Mouse (Mus musculus) spleen, postnatal 36 days (tissue): ENCODE results near the gene Ptgr2.
"Not testable (repeated sequence)": the region's sequence is repeated elsewhere in the genome, so short reads cannot be mapped to it uniquely, and the experiment has no call there.

ENCODE experiments used
- DNase-seq, 2 experiments: peaks; one replicate each; pipeline ENCODE4 v3.0.0; 2022; ENCODE audit warnings: low spot score in 2 of 2, mixed read lengths in 1 of 2

The Ptgr2 gene

DNA sequence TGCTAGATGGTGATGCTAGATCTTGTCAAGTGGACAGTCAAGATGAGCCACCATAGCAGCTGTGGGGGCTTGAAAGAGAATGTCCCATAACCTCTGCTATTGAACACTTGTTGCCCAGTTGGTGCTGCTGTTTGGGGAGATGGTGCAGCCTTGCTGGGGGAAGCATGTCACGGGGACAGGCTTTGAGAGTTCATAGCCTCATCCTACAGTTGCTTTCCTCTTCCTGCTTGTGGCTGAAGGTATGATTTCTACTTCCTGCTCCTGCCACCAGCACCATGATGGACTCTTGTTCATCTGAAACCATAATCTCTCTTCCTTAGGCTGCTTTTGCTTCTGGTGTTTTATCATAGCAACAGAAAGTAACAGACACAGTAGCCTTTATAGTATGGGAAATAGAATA lies 19.5 kb downstream of the Ptgr2 start:
- DNase-seq: no peak

DNA sequence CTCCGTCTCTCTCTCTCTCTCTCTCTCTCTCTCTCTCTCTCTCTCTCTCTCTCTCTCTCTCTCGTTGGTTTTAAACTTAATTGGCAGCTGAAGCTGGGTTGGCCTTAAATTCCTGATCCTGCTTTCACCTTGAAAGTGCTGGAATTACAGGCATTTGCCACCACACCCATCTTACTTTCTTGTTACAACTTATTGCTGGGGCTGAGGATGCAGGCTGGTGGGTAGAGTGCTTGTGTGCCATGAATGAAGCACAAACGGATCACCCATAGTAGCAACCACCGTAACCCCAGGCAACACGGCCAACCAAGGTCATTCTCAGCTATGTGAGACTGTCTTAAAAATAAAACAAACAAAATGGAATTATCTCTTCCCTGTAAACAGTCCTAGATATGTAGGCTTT lies 26.3 kb downstream of the Ptgr2 start:
- no peak for DNase-seq

DNA sequence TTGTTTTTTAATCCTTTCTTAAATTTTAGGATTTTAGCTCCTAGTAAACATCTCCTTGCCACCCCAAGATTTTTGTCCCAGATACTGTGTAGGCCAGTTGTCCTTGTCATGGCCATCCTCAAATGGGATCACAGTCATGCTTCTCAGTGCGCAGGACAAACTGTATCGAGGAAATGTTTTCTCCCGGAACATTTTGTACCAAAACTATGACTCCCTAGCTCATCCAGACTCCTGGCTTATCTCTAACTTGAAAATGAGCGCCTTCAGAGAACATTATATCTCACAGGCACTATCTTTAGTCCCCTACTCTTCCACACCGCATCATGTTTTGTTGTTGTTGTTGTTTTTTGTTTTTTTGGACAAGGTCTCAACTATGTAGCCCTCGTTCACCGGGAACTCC lies 31.0 kb downstream of the Ptgr2 start:
- DNase-seq: no peak

DNA sequence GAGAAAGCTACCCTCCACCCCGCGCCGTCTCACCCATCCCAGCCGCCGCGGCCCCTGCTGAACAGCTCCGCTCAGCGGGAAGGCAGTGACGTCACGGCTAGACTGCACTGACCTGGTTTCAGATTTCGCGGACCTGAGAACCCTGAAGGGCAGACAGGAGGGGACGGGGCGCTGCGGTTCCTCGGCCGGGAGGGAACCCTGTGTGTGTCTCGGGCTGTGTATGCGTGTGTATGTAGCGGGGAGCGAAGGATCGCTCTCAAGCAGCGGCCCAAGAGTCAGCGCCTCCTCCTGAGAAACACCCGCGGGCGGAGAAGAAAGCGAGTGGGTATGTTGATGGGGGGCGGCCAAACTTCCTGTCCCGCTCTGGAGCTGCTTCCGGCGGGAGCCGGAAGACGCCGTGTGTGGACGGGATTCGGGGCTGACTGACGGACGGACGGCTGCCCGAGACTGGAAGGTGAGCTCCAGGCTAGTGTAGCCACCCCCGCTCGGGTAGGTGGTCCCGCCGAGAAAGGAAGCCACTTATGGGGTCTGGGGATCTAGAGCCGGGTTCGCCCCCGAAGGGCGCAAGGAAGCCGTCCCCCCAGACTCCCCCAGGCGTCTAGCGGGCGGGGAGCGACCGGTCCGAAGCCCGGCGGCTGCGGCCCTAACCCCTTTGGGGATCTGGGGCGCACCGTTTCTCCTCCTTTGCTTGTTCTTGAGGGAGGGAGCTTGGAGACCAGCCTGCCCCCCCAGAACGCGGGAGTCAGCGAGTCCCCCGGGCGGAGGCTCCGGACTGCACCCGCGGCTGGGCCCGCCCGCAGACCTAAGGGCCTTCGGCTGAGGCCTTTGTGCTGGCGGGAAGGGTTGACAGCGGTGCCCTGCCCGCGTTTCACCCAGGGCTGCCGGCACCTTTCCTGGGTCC lies 31.9 kb downstream of the Ptgr2 start, which contains the start of gene Zfp410:
Gene Zfp410 (plus strand): TSS at position 132 of the 901 bp plus-strand sequence.
- peak; percentile 78 to 79 for DNase-seq

DNA sequence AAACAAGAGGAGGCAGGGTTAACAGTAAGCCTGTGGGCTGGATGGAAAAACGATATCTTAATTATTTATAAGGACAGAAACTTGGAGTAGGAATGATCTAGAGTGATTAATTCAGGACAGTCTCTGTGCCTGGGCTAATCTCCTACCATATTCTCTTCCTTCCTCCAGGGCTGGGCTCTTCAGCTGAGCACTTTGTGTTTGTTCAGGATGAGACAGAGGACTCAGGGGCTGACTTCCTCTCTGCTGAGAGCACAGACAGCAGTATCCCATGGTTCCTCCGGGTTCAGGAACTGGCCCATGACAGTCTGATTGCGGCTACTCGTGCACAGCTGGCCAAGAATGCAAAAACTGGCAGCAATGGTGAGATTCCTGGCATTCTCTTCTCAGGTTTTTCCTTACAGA lies 42.1 kb downstream of the Ptgr2 start:
- no peak for DNase-seq

DNA sequence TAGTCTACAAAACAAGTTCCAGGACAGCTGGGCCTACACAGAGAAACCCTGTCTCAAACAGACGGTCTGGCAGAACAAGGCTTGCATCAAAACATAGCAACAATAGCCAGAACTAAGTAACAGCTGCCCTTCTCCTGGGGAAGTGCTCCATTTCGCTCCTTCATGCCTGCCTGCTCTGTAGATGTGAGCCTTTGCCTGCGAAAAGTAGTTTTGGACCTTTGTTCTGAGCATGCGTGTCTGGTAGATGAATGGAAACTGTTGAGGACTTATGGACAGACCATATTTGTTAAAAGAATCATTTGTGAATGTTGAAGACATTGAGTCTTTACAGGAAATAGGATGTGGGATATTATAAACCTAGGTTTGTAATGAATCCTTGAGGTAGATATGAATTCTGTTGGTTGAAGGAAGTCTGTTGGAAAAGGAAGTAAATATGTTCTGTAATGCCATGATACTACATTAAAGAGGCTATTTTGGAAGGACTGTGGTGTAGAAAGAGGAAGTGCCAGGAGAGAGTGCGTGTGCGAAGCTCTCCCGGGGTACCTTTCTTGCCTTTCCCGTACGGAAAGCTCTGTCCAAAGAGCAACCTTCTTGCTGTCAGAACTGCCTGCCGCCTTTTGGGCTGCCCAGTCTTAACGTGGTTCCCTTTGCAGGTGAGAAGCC lies 52.1 kb downstream of the Ptgr2 start:
- DNase-seq: no peak

DNA sequence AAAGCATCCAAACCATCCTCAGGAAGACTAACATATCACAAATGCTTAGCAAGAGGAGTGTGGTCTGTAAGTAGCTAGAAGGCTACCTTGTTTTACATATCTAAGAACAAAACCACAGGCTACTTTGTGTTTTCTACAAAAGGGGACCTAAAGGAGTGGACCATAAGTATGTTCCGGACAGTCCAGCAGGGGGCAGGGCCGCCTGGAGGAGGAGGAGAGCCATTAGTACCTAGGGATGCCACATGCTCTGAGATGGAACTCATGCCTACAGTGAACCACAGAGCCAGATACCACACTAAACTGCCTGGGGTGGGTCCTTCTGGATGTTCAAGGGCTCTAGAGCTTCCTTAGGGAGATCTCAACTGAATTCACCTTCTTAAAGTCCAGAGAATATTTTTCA lies 62.2 kb downstream of the Ptgr2 start:
- peak; percentile 6 to 18 for DNase-seq

DNA sequence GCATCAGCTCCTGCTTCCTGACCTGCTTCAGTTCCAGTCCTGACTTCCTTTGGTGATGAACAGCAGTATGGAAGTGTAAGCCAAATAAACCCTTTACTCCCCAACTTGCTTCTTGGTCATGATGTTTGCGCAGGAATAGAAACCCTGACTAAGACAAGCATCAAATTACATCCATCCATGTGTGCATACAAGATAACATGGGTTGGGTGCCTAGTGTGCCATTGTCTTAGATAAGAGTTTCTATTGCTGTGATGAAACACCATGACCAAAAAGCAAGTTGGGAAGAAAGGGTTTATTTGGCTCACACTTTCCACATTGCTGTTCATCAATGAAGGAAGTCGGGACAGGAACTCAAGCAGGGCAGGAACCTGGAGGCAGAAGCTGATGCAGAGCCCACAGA lies 73.7 kb downstream of the Ptgr2 start:
- DNase-seq: not testable (repeated sequence)

DNA sequence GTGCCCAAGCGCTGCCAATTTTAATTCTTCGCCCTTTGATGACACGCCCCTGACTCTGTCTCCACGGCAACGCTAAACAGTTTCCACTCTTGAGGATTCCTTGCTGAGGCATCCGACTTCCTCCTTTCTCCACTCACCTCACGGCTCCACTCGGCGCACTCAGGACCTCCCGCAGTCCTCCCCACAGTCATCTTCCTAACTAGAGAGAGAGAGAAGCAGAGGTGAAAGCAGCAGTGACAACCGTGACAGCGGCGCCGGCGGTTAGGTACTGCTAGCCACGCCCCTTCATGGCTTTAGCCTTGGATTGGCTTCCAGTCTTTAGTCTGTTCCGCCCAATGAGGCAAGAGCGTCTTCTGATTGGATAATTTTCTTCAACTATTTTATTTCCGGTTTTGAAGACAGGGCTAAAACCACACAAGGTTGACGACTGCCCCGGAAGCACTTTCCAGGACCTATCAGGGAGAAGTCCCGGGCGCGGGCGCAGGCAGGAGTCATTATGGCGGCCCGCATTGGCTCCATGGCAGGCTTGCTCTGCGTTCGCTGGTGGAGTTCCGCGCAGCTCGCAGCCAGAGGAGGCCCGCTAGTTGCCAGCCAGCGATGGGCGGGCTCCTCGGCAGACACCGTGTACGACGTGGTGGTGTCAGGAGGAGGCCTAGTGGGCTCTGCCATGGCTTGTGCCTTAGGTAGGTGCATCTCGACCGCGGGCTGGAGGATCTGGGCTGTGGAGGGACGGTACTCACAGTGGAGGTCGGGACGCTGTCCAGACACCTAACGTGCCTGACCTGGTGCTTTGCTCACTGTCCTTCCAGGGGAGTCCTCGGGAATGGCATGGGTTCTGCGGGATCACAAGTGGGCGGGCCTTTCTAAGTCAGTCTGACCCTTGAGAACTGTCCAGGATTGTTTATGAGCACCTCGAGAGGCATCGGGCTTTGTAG lies 76.8 kb downstream of the Ptgr2 start, which contains the start of the genes Coq6 and Fam161b:
Gene Coq6 (plus strand): TSS at position 103 of the 935 bp plus-strand sequence.
Gene Fam161b (minus strand): TSS at position 279 of the 935 bp plus-strand sequence.
- peak; percentile 95 to 97 for DNase-seq

DNA sequence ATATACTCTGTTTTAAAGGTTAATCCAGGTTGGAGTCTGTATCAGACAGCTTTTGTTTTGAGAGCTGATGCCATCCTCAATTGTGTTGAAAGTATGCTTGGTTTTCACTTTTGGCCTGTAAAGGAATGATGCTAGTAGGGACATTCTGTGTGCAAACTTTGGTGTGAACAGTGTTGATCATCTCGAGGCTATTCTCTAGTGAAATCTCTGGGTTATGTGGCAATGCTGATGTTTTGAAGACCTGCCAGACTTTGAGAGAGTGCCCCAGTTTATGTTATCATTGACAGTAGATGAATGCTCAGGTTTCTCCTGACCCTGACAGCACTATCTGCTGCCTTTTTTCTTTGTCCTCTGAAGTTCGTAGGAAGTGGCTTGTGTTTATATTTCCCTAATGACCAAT lies 77.8 kb downstream of the Ptgr2 start:
- DNase-seq: no peak

DNA sequence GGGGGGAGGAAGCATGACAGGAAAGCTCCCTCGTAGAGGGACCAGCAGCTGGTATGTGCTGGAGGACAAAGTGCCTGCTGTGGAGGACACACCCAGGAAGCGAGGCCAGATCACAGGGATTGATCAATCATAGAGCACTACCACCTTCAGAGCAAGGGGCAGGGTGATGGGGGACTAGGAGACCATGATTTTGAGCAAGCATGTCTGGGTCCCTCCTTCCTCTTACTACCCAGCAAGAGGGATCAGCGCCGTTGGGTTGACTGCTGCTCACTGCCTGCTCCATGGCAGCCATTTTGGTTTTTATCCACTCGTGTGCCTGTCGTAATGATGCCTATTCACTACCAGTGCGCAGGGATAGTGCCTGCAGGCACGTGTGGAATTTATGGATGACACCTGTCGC lies 79.3 kb downstream of the Ptgr2 start:
- no peak for DNase-seq

DNA sequence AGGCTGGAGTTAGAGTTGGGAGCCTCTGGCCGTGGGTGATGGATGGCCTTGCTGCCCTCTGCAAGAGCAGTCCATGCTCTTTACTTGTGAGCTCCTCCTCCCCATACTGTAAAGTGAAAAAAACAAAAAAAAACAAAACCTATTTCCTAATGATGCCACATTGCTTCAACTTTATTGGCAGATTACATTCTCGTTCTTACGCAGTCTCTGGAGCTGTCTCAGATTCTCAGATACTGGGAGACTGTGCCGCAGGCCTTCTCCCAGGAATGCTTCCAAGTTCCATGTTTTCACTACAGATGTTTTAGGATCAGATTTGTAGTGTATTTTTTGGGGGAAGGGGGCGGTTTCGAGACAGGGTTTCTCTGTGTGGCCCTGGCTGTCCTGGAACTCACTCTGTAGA lies 80.1 kb downstream of the Ptgr2 start:
- no peak for DNase-seq
